Mouse (Mus musculus) heart, postnatal 10 days (tissue): Measurements from ENCODE around the gene Prr36. TPM values are rescaled to one million over a fixed set of nuclear protein-coding genes. Genes with fewer than 3 reads are reported as not detected.
A peak's percentile ranks its signal among the peaks of the same experiment; 100 is the strongest.

ENCODE experiments used
- DNase-seq, 2 experiments: peaks; one replicate each; pipeline ENCODE4 v3.0.0; 2021
- intact Hi-C: fragments of 180-260 bp; cut with DNase I; formaldehyde crosslinking; loops from one replicate; pipeline ENCODE4 v1.15.1; 2025
- total RNA-seq, 2 experiments: library from RNA; stranded (reverse); gene quantifications; 2 replicates each; pipeline ENCODE4 v1.2.3; 2021

Gene Prr36
- total RNA-seq, 2 experiments from 2014 or later: 0.05 TPM; not detected in 1

DNA sequence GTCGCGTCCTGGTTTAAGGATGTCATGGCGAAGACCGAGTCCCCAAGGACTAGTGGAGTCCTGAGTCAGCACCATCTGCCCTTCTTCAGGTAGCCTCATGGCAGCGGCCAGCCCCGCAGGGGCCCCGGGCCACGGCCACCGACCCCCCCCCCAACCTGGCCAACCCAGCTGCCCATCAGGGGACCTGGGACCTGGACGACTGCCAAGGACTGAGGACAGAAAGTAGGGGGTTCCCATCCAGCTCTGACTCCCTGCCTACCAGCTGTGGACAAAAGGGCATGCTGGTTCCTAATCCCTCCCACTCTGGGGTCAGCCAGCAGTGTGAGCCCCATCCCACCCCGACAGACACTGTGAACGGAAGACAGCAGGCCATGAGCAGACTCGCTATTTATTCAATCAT, 28.5 kb upstream of the Prr36 start:
- no peak for DNase-seq
- intact Hi-C loops: no loop called here

DNA sequence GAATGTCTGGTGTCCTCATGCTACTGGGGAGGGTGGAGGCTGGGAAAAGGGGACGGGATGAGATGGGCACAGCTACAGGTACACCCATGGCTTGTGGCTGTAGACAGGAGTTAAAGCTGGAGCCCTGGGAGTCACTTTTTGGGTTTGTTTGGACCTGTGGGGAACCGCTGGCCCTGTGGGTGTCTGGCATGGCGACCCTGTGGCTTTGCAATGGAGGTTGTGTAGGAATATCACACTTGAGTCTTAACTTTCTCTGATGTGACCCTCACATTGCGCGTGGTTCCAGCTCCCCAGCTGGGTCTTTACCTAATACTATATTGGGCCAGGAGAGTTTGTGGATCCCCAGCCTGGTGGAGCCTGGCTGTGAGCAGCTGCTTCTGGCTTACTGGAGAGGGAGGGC, 27.8 kb upstream of the Prr36 start:
- no peak for DNase-seq
- intact Hi-C loops: no loop called here

DNA sequence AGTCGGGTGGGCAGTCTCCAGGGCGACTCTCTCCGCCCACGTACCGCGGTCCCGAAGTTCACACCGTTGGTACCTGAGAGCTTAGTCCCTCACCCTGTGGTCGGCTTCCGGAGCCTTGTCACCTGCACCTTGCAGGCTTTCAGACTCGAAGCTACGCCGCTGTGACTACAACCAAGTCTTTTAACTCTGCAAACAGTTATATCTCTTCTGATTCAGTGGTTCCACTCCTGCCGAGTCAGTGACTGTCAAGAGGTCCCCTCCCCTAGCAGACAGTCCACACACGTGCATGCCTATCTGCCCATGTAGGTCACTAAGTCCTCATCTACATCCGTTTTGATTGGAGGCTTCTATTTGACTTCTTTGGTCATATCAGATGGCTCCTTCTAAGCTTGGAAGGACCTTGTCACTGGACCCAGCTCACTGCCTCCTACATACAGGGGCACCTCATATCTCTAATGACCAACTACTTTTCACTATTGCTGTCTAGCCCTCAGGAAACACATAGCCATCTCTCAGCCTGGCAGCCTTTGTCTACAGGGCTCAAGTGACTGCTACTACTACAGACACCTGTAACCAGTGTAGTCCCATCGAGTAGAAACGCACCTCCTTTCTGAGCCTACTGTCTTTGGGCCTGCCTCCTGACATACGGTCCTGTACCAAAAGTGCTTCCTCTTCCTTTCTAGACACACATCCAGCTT, 22.1 kb upstream of the Prr36 start:
- no peak for DNase-seq
- intact Hi-C loops: loop anchor here (2.0 kb wide), 1 partner anchor 13 kb away; the partner anchor contains the start of gene Snapc2

DNA sequence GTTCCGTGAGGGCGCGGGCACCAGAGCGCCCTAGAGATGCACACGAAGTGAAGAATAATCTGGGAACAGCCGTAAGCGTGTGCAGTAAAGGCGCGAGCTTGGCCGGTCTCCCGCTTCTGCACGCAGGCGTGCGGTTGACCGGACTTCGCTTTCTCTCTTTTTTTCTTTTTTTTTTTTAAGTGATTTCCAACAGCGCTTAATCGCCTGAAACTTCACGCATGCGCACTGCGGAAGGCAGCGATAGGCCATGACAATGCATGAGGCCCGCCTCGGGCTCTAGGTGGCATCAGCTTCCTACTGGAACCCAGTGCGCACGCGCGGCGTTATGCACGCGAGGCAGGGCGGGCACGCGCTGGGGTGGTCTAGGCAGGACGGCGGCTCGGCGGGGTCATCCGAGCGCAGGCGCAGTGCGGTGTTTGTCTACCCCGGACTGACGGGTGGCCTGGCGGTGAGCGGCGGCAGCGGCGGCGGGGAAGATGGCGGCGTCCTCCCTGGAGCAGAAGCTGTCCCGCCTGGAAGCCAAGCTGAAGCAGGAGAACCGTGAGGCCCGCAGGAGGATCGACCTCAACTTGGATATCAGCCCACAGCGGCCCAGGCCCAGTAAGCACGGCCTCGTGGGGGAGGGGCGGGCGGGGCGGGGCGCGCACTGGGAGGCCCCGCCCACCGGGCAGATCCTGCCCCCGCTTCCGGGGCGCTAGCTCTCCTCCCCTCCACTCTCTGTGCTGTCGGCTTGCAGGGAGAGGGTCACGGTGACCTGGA, 21.4 kb upstream of the Prr36 start, which contains the start of the genes Map2k7 and Gm49320:
Gene Map2k7 (plus strand): TSS at position 307 of the 759 bp plus-strand sequence.
Gene Gm49320 (plus strand): TSS at position 432 of the 759 bp plus-strand sequence.
- peak; percentile 100 for DNase-seq
- intact Hi-C loops: loop anchor here (2.0 kb wide), 1 partner anchor 14 kb away; the partner anchor contains the start of gene Snapc2

DNA sequence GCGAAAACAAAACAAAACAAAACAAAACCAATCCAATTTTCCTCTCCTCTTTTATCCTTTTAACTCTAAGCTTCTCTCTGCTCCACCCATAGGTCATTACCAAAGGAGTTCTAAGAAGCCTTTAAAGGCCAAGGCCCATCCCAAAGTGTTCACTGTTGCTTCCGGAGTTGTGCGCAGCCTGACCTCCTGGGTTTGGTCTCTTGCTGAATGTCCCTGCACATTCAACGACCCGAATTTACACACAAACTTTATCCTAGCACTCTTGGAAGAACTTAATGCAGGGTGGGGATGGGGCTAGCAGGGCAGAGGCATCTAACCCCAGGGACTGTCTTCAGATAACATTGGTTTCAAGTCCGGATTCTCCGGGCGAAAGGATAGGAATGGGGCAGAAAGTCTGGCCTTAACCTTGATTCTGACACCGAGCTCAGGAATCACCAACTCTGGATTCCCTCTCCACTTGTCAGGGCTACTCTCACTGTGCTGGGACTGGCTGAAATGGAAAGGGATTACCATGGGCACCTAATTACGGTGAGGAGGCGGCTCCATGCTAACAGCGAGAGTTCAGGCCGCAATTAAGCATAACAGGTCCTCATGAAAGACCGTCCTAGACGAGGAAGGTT, 20.7 kb upstream of the Prr36 start:
- intact Hi-C loops: loop anchor here (2.0 kb wide), 1 partner anchor 15 kb away; the partner anchor contains the start of gene Snapc2
- no peak for DNase-seq

DNA sequence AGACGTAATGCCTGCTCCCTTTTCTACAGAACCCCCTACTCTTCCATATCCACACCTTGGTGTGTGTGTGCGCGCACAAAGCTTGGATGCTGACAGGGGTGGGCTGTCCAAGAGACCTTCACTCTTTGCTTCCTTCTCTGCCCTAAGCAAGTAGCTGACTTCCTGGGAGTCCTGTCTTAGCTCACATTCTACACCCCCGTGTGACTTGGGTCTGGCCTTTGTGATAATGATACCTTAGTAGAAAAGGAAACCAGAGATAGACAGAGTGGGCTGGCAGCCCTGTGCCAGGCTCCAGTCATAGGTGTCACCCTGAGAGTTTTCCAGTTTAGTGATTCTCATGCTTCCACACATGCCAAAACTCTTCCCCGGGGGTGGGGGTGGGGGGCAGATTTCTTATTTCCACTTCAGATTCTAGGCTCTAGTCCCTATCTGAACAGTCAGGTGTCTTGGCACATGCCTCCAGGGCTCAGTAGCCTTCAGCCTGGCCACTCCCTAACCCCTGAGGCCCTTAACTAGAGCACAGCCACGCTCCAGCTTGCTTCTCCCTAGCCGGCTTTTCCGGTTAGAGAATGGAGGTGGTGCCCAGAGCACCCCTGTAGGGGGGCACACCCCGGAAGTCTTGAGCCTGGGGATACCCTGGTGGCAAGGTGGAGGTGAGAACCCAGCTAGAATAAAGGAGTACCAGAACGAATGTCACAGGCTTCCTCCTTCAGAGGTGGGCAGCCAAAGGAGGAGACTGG, 13.5 kb upstream of the Prr36 start:
- intact Hi-C loops: no loop called here
- peak in 1 of 2 experiments; percentile 10 for DNase-seq

DNA sequence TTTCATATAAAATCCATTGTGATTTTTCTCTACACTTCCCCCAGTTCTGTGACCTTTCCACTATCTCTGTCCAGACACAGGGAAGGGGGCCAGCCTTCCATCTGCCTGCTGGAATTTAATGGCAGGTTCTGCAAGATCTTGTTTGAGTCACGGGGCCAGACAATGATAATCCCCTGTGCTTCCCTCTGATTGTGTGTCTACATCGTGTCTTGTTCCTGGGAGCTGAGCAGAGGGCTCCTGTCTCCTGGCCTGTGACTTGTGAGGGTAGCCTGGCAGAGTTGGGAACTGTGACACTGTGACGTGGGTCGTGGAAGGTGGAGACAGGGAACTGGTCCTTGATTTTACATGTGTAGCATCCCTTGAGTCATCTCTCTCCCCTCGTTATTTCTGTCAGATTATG, 12.5 kb upstream of the Prr36 start:
- intact Hi-C loops: no loop called here
- no peak for DNase-seq

DNA sequence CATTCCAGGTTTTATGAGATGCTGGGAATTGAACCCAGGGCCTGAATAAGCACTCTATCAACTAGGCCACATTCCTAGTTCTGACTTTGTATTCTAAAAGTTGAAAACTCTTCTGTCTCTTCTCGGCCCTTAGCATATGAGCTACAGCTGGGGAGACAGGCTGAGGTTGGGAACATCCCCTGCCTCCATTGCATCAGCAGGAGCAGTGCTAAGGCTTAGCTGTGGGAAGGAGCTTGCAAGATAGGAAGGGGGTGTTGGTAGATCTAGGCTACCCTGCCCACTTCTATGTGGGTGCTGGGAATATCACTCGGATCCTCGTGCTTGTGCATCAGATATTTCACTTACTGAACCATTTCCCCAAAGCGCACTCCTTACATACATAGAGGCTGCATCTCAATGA, 10.7 kb upstream of the Prr36 start:
- no peak for DNase-seq
- intact Hi-C loops: no loop called here

DNA sequence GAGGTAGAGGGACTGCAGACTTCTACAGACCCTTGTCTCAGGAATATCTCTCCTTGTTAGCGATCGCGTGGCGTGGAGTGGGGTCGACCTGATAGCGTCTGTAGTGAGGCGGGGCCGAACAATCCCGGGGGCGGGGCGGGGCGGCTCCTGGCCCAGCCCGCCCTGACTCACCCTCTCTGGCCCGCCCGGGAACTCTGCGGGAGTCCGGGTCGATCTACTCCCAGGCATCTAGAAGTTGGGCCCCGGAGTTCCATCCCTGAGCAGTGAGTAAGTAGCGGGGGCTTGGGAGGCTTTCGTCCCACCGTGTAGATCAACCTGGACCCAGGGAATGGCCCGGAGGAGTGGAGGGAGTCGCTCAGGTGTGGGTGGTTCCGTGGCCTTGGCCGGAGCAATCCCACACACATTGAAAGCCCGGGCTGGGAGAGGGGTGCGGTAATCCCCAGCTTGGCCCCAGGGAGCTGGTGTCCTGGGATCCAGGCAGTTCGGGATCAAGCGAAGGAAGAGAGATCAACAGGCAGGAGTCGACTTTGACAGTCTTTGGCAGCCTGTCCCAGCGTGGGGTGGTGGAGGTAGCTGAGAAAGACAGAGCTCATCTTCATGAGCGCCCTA, 9.6 kb upstream of the Prr36 start, which contains the start of gene Lrrc8e:
Gene Lrrc8e (plus strand): TSS at position 89 of the 609 bp plus-strand sequence.
- intact Hi-C loops: no loop called here

DNA sequence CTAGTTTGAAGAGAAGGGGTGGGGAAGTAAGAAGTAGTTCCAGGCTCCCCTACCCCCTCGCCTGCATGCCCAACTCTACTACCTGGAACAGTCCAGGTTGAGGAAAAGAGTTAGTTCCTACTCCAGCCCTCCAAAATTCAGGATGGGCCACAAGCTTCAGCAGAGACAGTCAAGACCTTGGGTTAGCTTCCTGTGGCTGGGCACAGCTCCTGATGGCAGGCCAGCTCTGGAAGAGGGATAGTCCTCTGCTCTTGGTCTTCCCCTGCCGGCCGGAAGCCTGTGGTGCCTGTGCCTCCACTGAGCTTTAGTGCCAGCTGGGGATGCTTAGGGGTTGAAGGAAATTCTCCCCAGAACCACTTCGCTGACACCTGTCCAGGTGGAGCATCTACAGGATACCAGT, 9.1 kb upstream of the Prr36 start:
- intact Hi-C loops: no loop called here
- DNase-seq: no peak

More for the DNA sequence above, 9.6 kb upstream of the Prr36 start, which contains the start of gene Lrrc8e:
- no peak for DNase-seq

DNA sequence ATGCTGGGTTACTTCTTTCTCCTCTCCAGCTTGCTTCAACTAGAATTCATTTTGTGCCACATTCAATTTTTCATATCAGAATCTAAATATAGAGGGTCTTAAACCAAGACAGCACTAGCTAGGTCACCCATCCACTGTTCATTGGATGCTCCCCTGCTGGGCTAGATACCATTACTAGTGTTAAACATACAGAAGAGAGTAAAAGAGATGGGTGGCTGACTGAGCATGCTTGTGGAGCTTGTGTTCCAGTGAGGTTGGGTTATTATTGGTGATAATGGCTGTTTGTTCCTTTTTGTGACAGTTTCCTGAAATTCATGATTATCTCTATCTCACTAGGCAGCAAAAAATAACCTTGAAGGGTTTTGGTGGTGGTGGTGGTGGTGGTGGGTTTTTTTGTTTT, 4.8 kb upstream of the Prr36 start:
- intact Hi-C loops: no loop called here
- no peak for DNase-seq

DNA sequence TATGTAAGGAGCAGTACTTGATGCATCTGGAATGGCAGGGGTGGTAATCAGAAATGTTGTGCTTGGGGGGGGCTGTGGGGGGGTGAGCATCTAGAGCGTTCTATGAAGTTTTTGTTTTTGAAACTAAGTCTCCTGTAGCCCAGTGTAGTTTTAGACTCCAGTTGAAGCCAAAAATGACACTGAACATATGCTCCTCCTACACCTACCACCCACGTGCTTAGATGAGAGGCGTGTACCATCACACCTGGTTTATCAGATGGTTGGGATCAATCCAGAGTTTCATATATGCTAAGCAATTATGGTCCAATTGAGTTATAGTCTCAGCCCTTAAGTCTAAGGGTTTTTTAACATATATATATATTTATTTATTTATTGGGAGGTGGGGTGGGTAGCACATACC, 2.4 kb upstream of the Prr36 start:
- no peak for DNase-seq
- intact Hi-C loops: no loop called here

DNA sequence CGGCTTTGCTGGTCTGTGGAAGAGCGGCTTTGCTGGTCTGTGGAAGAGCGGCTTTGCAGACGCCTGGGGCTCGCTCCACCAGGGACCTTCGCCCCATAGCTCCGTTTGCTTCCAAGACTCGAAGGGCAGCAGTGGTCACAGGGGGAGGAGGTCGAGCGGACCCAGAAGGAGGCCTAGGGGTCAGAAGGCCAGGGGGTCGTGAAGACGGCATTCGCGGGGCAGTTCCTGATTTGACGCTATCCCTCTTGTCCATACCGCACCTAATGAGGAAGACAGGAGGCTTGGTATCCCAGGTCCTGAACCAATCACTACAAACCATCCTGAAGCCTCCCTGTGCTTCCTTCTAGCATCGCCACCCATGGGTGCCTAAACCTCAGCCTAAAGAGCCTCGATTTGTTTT, 963 bp downstream of the Prr36 start:
- intact Hi-C loops: no loop called here
- no peak for DNase-seq

DNA sequence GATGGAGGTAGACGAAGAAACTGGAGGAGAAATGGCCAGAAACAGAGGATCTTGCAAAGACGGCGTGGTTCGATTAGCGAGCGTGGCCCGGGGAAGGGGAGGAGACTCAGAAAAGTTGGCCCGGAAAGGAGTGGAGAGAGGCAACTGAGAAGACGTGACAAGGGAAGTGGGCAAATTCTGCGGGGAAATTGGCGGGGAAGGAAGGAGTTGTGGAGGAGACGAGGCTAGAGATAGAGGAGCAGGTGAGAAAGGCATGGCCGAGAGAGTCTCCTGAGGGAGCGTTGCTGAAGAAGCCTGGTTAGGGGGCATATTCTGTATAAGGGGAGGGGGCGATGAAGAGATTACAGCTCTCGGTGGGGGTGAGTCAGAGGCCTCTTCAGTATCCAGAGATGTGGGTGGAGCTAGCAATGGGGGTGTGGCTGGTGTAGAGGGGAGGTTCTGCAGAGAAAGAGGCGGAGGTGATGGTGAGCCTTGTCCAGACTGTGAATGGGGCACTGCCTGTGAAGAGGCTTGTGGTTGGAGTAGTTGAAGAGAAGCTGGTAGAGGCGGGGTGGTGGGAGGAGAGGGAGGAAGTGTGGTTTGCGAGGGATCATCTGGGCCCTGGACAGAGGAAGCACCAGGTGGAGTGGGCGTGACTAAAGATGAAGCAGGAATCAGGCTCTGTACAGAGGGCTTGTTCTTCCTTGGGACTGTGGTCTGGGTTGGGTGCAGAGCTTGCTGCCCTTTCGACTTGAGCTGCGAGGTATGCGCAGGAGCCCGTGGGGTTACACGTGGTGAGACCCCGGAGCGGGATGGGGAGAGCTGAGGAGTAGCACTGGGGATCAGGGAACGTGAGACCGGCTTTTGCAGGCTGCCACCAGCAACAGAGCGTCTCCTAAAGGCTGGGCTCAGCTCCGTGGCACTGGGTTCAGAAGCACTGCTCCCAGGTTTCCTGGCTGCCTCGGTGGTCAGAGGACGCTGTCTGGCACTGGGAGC, 3.0 kb downstream of the Prr36 start:
- DNase-seq: peak; percentile 39 to 49
- intact Hi-C loops: no loop called here

DNA sequence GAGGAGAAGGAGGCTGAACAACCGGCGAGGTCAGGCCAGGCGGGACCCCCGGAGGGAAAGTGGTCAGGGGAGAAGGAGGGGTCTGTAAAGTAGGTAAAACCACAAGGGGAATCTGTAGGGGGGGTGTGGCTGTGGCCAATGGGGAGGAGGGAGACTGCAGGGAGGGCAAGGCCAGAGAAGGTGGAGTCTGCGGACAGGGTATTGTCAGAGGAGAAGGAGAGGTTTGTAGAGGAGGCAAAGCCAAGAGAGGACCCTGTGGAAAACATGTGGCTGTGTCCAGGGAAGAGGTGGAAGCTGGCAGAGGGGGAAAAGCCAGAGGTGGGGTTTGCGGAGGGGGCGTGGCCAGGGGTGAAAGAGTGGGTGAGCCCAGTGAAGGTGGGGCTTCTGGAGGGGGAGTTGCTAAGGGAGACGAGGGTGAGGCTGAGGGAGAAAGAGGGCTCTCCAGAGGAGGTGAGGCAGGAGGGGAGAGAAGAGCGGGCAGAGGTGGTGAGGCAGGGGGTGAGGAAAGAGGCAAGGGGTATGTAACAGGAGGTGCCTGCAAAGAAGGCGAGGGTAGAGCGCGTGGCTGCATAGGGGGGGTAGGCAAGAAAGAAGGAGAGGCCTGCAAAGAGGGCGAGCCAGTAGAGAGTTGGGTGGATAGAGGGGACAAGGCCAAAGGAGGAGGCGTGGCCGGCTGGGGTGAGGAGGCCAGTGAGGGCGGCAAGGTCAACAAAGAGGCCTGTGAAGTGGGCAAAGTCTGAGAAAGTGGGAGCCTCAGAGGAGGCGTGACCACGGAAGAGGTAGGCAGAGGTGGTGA, 3.9 kb downstream of the Prr36 start:
- peak; percentile 42 to 57 for DNase-seq
- intact Hi-C loops: no loop called here

DNA sequence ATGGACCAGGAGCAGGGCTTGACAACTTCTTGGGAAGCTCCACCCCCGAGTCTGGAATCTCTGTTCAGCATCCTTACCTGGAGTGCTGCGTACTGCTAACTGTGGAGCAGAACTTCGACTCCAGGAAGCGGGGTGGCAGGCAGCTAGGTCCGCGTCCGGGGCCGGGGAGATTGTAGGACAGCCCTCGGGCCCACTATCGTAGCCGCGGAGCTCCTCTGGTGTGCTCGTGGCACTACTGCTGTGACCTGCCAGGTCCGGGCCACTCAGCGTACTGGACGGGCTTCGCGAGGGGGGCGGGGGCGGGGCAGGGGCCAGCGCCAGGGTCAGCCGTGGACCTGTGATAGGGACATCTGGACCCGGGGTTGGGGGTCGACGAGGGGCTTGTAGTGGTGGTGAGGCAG, 4.5 kb downstream of the Prr36 start:
- no peak for DNase-seq
- intact Hi-C loops: no loop called here

DNA sequence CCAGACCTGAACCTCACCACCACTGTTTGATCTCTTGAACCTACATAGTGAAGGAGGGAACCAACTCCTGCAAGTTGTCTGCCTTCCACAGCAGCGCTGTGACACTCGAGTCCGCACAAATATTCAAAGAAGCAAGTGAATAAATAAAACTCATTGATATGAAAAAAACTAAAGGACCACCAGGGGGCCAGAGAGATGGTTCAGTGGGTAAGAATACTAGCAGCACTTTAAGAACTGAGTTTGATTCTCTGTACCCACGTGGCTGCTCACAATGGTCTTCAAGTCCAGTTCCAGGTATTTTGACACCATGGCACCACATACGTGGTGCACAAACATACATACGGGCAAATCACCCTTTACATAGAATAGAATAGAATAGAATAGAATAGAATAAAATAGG, 6.2 kb downstream of the Prr36 start:
- intact Hi-C loops: no loop called here
- DNase-seq: no peak

DNA sequence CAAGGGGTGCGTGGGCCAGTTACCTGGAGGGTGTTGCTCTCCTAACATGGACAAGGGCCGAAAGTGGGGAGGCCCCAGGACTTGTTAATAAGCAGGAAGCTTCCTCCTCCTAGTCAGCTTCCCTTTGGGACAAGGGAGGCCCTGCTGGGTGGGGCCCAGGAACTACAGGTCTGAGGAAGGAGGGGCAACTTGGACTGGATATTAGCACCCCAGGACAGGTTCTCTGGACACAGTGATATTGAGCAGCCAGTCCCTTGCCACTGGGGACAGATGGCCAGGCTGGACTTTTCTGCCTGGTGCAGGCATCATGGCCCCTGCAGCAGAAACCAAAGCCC, 10.3 kb downstream of the Prr36 start:
- DNase-seq: no peak
- intact Hi-C loops: no loop called here
